Mouse (Mus musculus): Measurements from ENCODE around the gene Tnxb. TPM values are rescaled to one million over a fixed set of nuclear protein-coding genes. Genes with fewer than 3 reads are reported as not detected.
"Not testable (repeated sequence)": the region's sequence is repeated elsewhere in the genome, so short reads cannot be mapped to it uniquely, and the experiment has no call there.

The Tnxb gene
- polyA plus RNA-seq, 1 experiment from 2014 or later: 0.52 TPM

- H3K9ac ChIP-seq (replicated peaks; ENCODE audit: low read length): no peak overlapping the region
- ATAC-seq (ENCODE audit: low FRiP score, low TSS enrichment): no peak
- H3K4me3 ChIP-seq (ENCODE audit: low read length): no peak overlapping the region
- H3K27ac ChIP-seq (ENCODE audit: low read length): no peak overlapping the region
- no peaks in the 10 kb centered on the region for H3K36me3 ChIP-seq (ENCODE audit: insufficient read depth, low read length)
- no peaks in the 10 kb centered on the region for H3K27me3 ChIP-seq (ENCODE audit: insufficient read depth, low read length)
- H3K9me3 ChIP-seq (ENCODE audit: low read length): no peaks in the 10 kb centered on the region
- no peak overlapping the region for H3K4me2 ChIP-seq (replicated peaks; ENCODE audit: low read depth, low read length)
- WGBS: 70% methylated on average over 4 of the region's 4 CpGs
- no peaks in the 10 kb centered on the region for H3K4me1 ChIP-seq (ENCODE audit: insufficient read depth, low read length)
Measured at GRCm38 (mm10) chr17:34740280-34740679, 69.9 kb downstream of the Tnxb start.

- Histone ChIP-seq H3K4me1 (ENCODE audit: insufficient read depth, low read length) (no peaks in the 10 kb centered on the region), H3K9me3 (ENCODE audit: low read length) (peaks cover 5% of the 10 kb centered on the region; the same call in 1 of the 2 replicates), H3K36me3 (ENCODE audit: insufficient read depth, low read length) (no peaks in the 10 kb centered on the region), H3K4me2 (replicated peaks; ENCODE audit: low read depth, low read length) (no peak within 1 kb of the TSS), H3K27me3 (ENCODE audit: insufficient read depth, low read length) (no peaks in the 10 kb centered on the region), H3K27ac (ENCODE audit: low read length) (no peak within 1 kb of the TSS), H3K9ac (replicated peaks; ENCODE audit: low read length) (no peak within 1 kb of the TSS), H3K4me3 (ENCODE audit: low read length) (no peak within 1 kb of the TSS)
- WGBS: 84% methylated on average over 7 of the region's 7 CpGs
- ATAC-seq (ENCODE audit: low FRiP score, low TSS enrichment): no peak
Measured at GRCm38 (mm10) chr17:34743719-34744118, 73.4 kb downstream of the Tnxb start, which contains the start of gene C4b. TSS of gene C4b (minus strand) at chr17:34743882.

GRCm38 (mm10) chr17:34744206-34744605, 73.9 kb downstream of the Tnxb start:
- no peak for ATAC-seq (ENCODE audit: low FRiP score, low TSS enrichment)
- no peaks in the 10 kb centered on the region for H3K36me3 ChIP-seq (ENCODE audit: insufficient read depth, low read length)
- no peaks in the 10 kb centered on the region for H3K4me1 ChIP-seq (ENCODE audit: insufficient read depth, low read length)
- no peaks in the 10 kb centered on the region for H3K27me3 ChIP-seq (ENCODE audit: insufficient read depth, low read length)
- H3K4me3 ChIP-seq (ENCODE audit: low read length): no peak overlapping the region
- H3K27ac ChIP-seq (ENCODE audit: low read length): no peak overlapping the region
- WGBS: 85% methylated on average over 6 of the region's 6 CpGs
- H3K9ac ChIP-seq (replicated peaks; ENCODE audit: low read length): no peak overlapping the region
- H3K9me3 ChIP-seq (ENCODE audit: low read length): peaks cover 9% of the 10 kb centered on the region; the same call in 1 of the 2 replicates
- H3K4me2 ChIP-seq (replicated peaks; ENCODE audit: low read depth, low read length): no peak overlapping the region

- ATAC-seq (ENCODE audit: low FRiP score, low TSS enrichment); H3K4me3 ChIP-seq (ENCODE audit: low read length); H3K27ac ChIP-seq (ENCODE audit: low read length); H3K27me3 ChIP-seq (ENCODE audit: insufficient read depth, low read length); H3K9ac ChIP-seq (replicated peaks; ENCODE audit: low read length); H3K4me2 ChIP-seq (replicated peaks; ENCODE audit: low read depth, low read length); H3K36me3 ChIP-seq (ENCODE audit: insufficient read depth, low read length); H3K4me1 ChIP-seq (ENCODE audit: insufficient read depth, low read length): not testable (repeated sequence)
- H3K9me3 ChIP-seq (ENCODE audit: low read length): peaks cover 12% of the 10 kb centered on the region; the same call in 1 of the 2 replicates
- 94% methylated on average over 6 of the region's 6 CpGs for WGBS
Measured at GRCm38 (mm10) chr17:34744611-34745010, 74.3 kb downstream of the Tnxb start.

GRCm38 (mm10) chr17:34745166-34745565, 74.8 kb downstream of the Tnxb start:
- peaks cover 12% of the 10 kb centered on the region; the same call in 1 of the 2 replicates for H3K9me3 ChIP-seq (ENCODE audit: low read length)
- not testable (repeated sequence) for H3K9ac ChIP-seq (replicated peaks; ENCODE audit: low read length); H3K27ac ChIP-seq (ENCODE audit: low read length); H3K27me3 ChIP-seq (ENCODE audit: insufficient read depth, low read length); H3K36me3 ChIP-seq (ENCODE audit: insufficient read depth, low read length); H3K4me3 ChIP-seq (ENCODE audit: low read length); ATAC-seq (ENCODE audit: low FRiP score, low TSS enrichment); H3K4me1 ChIP-seq (ENCODE audit: insufficient read depth, low read length); H3K4me2 ChIP-seq (replicated peaks; ENCODE audit: low read depth, low read length)
- 90% methylated on average over 4 of the region's 4 CpGs for WGBS

- 57% methylated on average over 5 of the region's 5 CpGs for whole genome bisulfite sequencing
- Histone ChIP-seq H3K27ac (ENCODE audit: low read length) (no peak overlapping the region), H3K9ac (replicated peaks; ENCODE audit: low read length) (no peak overlapping the region), H3K4me2 (replicated peaks; ENCODE audit: low read depth, low read length) (no peak overlapping the region), H3K4me1 (ENCODE audit: insufficient read depth, low read length) (no peaks in the 10 kb centered on the region), H3K27me3 (ENCODE audit: insufficient read depth, low read length) (no peaks in the 10 kb centered on the region), H3K4me3 (ENCODE audit: low read length) (no peak overlapping the region), H3K36me3 (ENCODE audit: insufficient read depth, low read length) (no peaks in the 10 kb centered on the region), H3K9me3 (ENCODE audit: low read length) (peaks cover 12% of the 10 kb centered on the region; the same call in 1 of the 2 replicates)
- no peak for ATAC-seq (ENCODE audit: low FRiP score, low TSS enrichment)
Measured at GRCm38 (mm10) chr17:34746531-34746930, 76.2 kb downstream of the Tnxb start.

- Histone ChIP-seq H3K9ac (replicated peaks; ENCODE audit: low read length) (no peak overlapping the region), H3K9me3 (ENCODE audit: low read length) (no peaks in the 10 kb centered on the region; the same call in 1 of the 2 replicates), H3K36me3 (ENCODE audit: insufficient read depth, low read length) (no peaks in the 10 kb centered on the region), H3K27ac (ENCODE audit: low read length) (no peak overlapping the region), H3K27me3 (ENCODE audit: insufficient read depth, low read length) (no peaks in the 10 kb centered on the region), H3K4me3 (ENCODE audit: low read length) (no peak overlapping the region), H3K4me1 (ENCODE audit: insufficient read depth, low read length) (no peaks in the 10 kb centered on the region), H3K4me2 (replicated peaks; ENCODE audit: low read depth, low read length) (no peak overlapping the region)
- WGBS: 74% methylated on average over 3 of the region's 3 CpGs
- no peak for ATAC-seq (ENCODE audit: low FRiP score, low TSS enrichment)
Measured at GRCm38 (mm10) chr17:34761471-34761870, 91.1 kb downstream of the Tnxb start.

Other genes with a start within 250 kb of the Tnxb start
- gene Btnl4, start 193.2 kb upstream of the Tnxb start, polyA plus RNA-seq (2015; fragmentation: Nextera tagmentation; extraction: Ambion mirVana): not detected in 2 replicates
- not detected in 2 replicates for gene Btnl6, start 153.2 kb upstream of the Tnxb start, polyA plus RNA-seq (2015; fragmentation: Nextera tagmentation; extraction: Ambion mirVana)
- 7.6 and 12.0 TPM in 2 replicates for gene Notch4, start 106.3 kb upstream of the Tnxb start, polyA plus RNA-seq (2015; fragmentation: Nextera tagmentation; extraction: Ambion mirVana)
- gene Gpsm3, start 80.7 kb upstream of the Tnxb start, polyA plus RNA-seq (2015; fragmentation: Nextera tagmentation; extraction: Ambion mirVana): 21.5 and 25.6 TPM in 2 replicates
- 13.1 and 15.6 TPM in 2 replicates for gene Pbx2, start 79.3 kb upstream of the Tnxb start, polyA plus RNA-seq (2015; fragmentation: Nextera tagmentation; extraction: Ambion mirVana)
- 8.8 and 16.8 TPM in 2 replicates for gene Ager, start 72.7 kb upstream of the Tnxb start, polyA plus RNA-seq (2015; fragmentation: Nextera tagmentation; extraction: Ambion mirVana)
- 185 and 190 TPM in 2 replicates for gene Rnf5, start 66.8 kb upstream of the Tnxb start, polyA plus RNA-seq (2015; fragmentation: Nextera tagmentation; extraction: Ambion mirVana)
- gene Agpat1, start 66.3 kb upstream of the Tnxb start, polyA plus RNA-seq (2015; fragmentation: Nextera tagmentation; extraction: Ambion mirVana): 81.8 and 83.1 TPM in 2 replicates
- gene Egfl8, start 54.6 kb upstream of the Tnxb start, polyA plus RNA-seq (2015; fragmentation: Nextera tagmentation; extraction: Ambion mirVana): 4.0 and 6.0 TPM in 2 replicates
- 47.3 and 53.7 TPM in 2 replicates for gene Ppt2, start 42.0 kb upstream of the Tnxb start, polyA plus RNA-seq (2015; fragmentation: Nextera tagmentation; extraction: Ambion mirVana)
- 0.23 and 0.29 TPM in 2 replicates for gene Prrt1, start 41.0 kb upstream of the Tnxb start, polyA plus RNA-seq (2015; fragmentation: Nextera tagmentation; extraction: Ambion mirVana)
- 17.5 and 17.7 TPM in 2 replicates for gene Fkbpl, start 25.8 kb upstream of the Tnxb start, polyA plus RNA-seq (2015; fragmentation: Nextera tagmentation; extraction: Ambion mirVana)
- 103 and 106 TPM in 2 replicates for gene Atf6b, start 23.4 kb upstream of the Tnxb start, polyA plus RNA-seq (2015; fragmentation: Nextera tagmentation; extraction: Ambion mirVana)
- gene C4b, start 73.3 kb downstream of the Tnxb start, polyA plus RNA-seq (2015; fragmentation: Nextera tagmentation; extraction: Ambion mirVana): 0.78 and 1.5 TPM in 2 replicates
- gene Cyp21a1, start 134.0 kb downstream of the Tnxb start, polyA plus RNA-seq (2015; fragmentation: Nextera tagmentation; extraction: Ambion mirVana): 38.4 and 41.9 TPM in 2 replicates
- gene Stk19, start 166.4 kb downstream of the Tnxb start, polyA plus RNA-seq (2015; fragmentation: Nextera tagmentation; extraction: Ambion mirVana): 31.7 and 34.7 TPM in 2 replicates
- 71.0 and 77.9 TPM in 2 replicates for gene Dxo, start 166.5 kb downstream of the Tnxb start, polyA plus RNA-seq (2015; fragmentation: Nextera tagmentation; extraction: Ambion mirVana)
- gene Skiv2l, start 179.7 kb downstream of the Tnxb start, polyA plus RNA-seq (2015; fragmentation: Nextera tagmentation; extraction: Ambion mirVana): 59.3 and 62.0 TPM in 2 replicates
- gene Nelfe, start 179.9 kb downstream of the Tnxb start, polyA plus RNA-seq (2015; fragmentation: Nextera tagmentation; extraction: Ambion mirVana): 117 and 121 TPM in 2 replicates
- 15.1 and 17.3 TPM in 2 replicates for gene Cfb, start 192.0 kb downstream of the Tnxb start, polyA plus RNA-seq (2015; fragmentation: Nextera tagmentation; extraction: Ambion mirVana)
- 3.5 and 4.3 TPM in 2 replicates for gene Zbtb12, start 208.9 kb downstream of the Tnxb start, polyA plus RNA-seq (2015; fragmentation: Nextera tagmentation; extraction: Ambion mirVana)
- gene Gm20547, start 211.5 kb downstream of the Tnxb start, polyA plus RNA-seq (2015; fragmentation: Nextera tagmentation; extraction: Ambion mirVana): not detected in 2 replicates
- 4.6 and 5.7 TPM in 2 replicates for gene C2, start 227.7 kb downstream of the Tnxb start, polyA plus RNA-seq (2015; fragmentation: Nextera tagmentation; extraction: Ambion mirVana)
- 89.9 and 92.8 TPM in 2 replicates for gene Ehmt2, start 227.9 kb downstream of the Tnxb start, polyA plus RNA-seq (2015; fragmentation: Nextera tagmentation; extraction: Ambion mirVana)
- 17.9 and 18.9 TPM in 2 replicates for gene Slc44a4, start 243.9 kb downstream of the Tnxb start, polyA plus RNA-seq (2015; fragmentation: Nextera tagmentation; extraction: Ambion mirVana)